Mouse (Mus musculus): ENCODE measurements around the gene Arl4c. TPM values are rescaled to one million over a fixed set of nuclear protein-coding genes. Genes with fewer than 3 reads are reported as not detected.

Arl4c gene
- polyA plus RNA-seq, 1 experiment from 2014 or later, result 0.94 TPM

DNA sequence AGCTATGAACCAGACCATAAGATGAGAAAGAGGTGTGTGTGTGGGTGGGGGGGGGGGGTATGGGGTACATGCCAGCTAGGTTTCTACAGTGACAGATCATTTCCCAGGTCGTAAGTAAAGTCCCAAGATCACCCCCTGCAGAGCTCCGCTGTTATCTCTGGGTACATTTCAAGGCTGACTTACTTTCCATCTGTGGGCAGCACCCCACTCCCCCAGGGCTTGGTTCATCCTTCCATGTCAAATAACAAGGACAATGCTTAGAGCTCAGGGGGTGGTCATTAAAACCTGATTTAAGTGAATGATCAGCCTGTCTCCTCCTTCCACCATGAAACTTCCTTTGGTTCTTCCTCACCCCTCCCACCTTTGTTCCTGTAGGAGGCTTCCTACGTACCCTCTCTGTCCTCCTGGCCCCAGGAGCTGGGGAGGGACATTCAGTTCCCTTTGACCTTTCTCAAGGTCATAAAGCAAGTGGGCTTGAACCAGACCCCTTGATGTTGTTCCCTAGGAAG, 23.7 kb downstream of the Arl4c start:
- 43% methylated on average over 3 of the region's 3 CpGs for WGBS (ENCODE audit: insufficient replicate concordance)
- no peak overlapping the region for H3K27ac ChIP-seq (replicated peaks)
- H3K9me3 ChIP-seq (replicated peaks), result no peaks in the 10 kb centered on the region
- H3K27me3 ChIP-seq, result no peaks in the 10 kb centered on the region
- no peaks in the 10 kb centered on the region for H3K36me3 ChIP-seq (replicated peaks)
- no peaks in the 10 kb centered on the region for H3K4me1 ChIP-seq (replicated peaks)
- H3K4me3 ChIP-seq (replicated peaks), result no peak overlapping the region
- ATAC-seq (ENCODE audit: insufficient read depth), result no peak
- no peak overlapping the region for H3K9ac ChIP-seq
- H3K4me2 ChIP-seq, result no peak overlapping the region

DNA sequence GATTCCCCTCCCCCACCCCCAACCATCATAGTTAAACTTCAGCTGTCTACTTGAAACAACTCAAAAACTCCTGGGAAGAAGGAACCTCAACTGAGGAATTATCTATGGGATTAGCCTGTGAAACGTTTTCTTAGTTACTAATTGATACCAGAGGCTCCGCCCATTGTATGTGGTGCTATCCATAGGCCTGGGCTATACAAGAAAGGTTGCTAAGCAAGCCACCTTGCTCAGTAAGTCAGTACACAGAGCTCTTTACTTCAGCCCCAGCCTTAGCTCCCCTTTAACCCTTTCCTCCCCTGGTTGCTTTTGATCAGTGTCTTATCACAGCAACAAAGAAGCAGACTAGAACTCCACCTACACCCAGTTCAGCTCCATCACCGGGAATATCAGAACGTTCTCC, 31.2 kb downstream of the Arl4c start:
- H3K9me3 ChIP-seq (replicated peaks), result no peaks in the 10 kb centered on the region
- H3K9ac ChIP-seq, result no peak overlapping the region
- H3K27me3 ChIP-seq, result no peaks in the 10 kb centered on the region
- no peaks in the 10 kb centered on the region for H3K4me1 ChIP-seq (replicated peaks)
- H3K4me2 ChIP-seq, result no peak overlapping the region
- H3K27ac ChIP-seq (replicated peaks), result no peak overlapping the region
- 52% methylated on average over 4 of the region's 4 CpGs for WGBS (ENCODE audit: insufficient replicate concordance)
- no peak for ATAC-seq (ENCODE audit: insufficient read depth)
- H3K4me3 ChIP-seq (replicated peaks), result no peak overlapping the region
- no peaks in the 10 kb centered on the region for H3K36me3 ChIP-seq (replicated peaks)

DNA sequence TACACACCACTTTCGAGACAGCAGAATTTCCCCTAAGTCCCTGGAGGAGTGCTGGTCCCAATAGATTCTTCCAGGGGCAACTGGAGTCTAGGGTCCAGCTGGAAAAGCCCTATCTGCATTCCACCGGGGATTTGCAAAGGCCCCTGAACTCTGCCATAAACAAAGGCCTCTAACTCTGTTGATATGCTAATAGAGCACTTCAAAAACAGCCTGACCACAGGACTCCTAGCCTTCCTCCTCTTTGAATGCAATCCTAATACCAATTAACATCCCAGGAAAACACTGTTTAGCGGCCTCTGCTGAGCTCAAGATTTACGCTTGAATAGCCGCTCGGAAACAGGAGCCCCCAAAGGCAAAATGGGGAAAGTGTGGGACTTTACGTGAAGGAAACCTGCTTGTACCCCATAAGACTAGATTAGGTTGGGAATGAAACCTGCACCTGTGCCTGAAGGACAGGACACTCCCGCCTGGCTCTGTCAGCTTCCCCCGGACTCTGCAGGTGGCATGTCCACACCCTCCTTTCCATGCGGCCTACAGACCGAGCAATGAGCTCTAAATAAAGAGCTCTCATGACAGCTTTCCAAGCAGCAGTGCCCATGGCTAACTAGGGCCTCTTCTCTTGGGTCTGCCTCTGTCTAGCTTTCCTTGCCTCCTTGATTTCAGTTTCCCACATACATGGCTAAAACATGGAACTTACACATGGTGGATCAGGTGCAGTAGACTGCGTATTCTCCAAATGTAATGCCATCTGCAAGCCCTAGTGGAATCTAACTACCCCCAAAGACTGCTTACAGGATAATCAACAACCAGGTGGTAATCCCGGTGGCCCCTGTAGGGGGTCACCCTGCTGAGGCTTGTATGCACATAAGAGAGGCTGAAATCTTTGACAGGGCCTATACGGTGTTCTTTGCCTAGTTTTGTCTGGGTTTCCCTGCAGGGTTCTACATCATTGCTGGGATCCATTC, 32.9 kb downstream of the Arl4c start:
- no peaks in the 10 kb centered on the region for H3K4me1 ChIP-seq (replicated peaks)
- no peak for ATAC-seq (ENCODE audit: insufficient read depth)
- H3K36me3 ChIP-seq (replicated peaks), result no peaks in the 10 kb centered on the region
- no peak overlapping the region for H3K4me3 ChIP-seq (replicated peaks)
- H3K4me2 ChIP-seq, result no peak overlapping the region
- H3K27me3 ChIP-seq, result no peaks in the 10 kb centered on the region
- WGBS (ENCODE audit: insufficient replicate concordance), result 67% methylated on average over 14 of the region's 14 CpGs
- H3K27ac ChIP-seq (replicated peaks), result no peak overlapping the region
- no peaks in the 10 kb centered on the region for H3K9me3 ChIP-seq (replicated peaks)
- no peak overlapping the region for H3K9ac ChIP-seq

DNA sequence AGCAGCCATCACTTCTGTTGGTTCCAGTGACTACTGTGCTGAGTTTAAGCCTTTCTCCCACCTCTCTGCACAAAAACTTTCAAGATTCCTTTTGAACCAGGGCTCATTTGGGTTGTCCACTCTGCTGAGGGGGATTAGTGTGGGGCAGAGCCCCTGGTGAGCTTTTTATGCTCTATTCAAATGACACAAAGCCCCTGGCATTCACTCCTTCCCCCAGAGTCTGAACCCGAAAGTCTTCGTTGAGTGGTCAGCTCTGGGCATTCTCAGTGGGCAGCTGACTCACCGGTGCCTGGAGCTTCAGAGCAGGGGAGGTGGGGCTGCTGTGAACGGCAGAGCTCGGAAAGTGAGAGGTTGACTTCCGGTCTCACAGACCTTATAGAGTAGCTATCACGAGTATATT, 33.7 kb downstream of the Arl4c start:
- WGBS (ENCODE audit: insufficient replicate concordance), result 39% methylated on average over 7 of the region's 7 CpGs
- Histone ChIP-seq H3K36me3 (replicated peaks) (no peaks in the 10 kb centered on the region), H3K4me2 (no peak overlapping the region), H3K9me3 (replicated peaks) (no peaks in the 10 kb centered on the region), H3K4me3 (replicated peaks) (no peak overlapping the region), H3K9ac (no peak overlapping the region), H3K27ac (replicated peaks) (no peak overlapping the region), H3K4me1 (replicated peaks) (no peaks in the 10 kb centered on the region), H3K27me3 (no peaks in the 10 kb centered on the region)
- ATAC-seq (ENCODE audit: insufficient read depth), result no peak

DNA sequence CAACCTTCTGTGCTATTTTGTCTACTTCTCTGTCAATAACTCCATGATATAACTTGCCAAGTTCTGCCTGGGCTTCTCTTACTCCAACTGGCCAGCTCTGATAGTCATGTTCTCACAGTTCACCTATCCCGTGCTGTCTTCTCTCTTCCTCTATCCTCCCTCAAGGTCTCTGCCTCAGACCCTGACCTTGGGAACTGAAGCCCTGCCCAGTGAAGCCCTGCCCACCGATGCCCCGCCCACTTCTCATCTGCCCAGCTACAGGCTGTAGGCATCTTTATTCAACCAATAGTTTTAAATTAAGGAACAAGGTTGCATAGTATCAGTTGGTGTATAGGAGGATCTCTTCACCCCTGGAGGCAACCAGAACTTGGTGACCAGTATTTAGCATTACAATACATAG, 37.4 kb downstream of the Arl4c start:
- Histone ChIP-seq H3K4me1 (replicated peaks) (no peaks in the 10 kb centered on the region), H3K36me3 (replicated peaks) (no peaks in the 10 kb centered on the region), H3K27ac (replicated peaks) (no peak overlapping the region), H3K4me3 (replicated peaks) (no peak overlapping the region), H3K9ac (no peak overlapping the region), H3K4me2 (no peak overlapping the region), H3K27me3 (no peaks in the 10 kb centered on the region), H3K9me3 (replicated peaks) (no peaks in the 10 kb centered on the region)
- 38% methylated on average over 3 of the region's 3 CpGs for WGBS (ENCODE audit: insufficient replicate concordance)
- no peak for ATAC-seq (ENCODE audit: insufficient read depth)

DNA sequence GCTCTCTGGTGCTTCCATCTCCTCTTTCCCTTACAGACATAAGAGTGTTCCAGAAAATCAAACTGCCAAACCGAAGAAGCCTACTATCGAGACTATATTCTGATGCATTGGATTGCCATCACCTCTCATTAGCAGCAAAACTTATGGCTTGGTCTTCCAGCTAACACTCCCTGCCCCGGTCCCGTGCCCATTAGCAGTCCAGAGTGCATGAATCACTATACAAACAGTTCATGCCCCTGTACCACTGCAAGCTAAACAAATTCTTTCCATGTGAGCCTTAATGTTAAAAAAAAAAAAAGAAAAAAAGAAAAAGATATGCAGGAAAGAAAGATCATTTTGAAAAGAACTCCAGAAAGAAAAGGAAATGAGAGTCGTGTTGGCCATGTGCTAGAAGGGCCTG, 39.3 kb downstream of the Arl4c start:
- Histone ChIP-seq H3K36me3 (replicated peaks) (no peaks in the 10 kb centered on the region), H3K9ac (no peak overlapping the region), H3K9me3 (replicated peaks) (no peaks in the 10 kb centered on the region), H3K27ac (replicated peaks) (no peak overlapping the region), H3K4me1 (replicated peaks) (no peaks in the 10 kb centered on the region), H3K4me2 (no peak overlapping the region), H3K27me3 (no peaks in the 10 kb centered on the region), H3K4me3 (replicated peaks) (no peak overlapping the region)
- 45% methylated on average over 5 of the region's 5 CpGs for WGBS (ENCODE audit: insufficient replicate concordance)
- no peak for ATAC-seq (ENCODE audit: insufficient read depth)

DNA sequence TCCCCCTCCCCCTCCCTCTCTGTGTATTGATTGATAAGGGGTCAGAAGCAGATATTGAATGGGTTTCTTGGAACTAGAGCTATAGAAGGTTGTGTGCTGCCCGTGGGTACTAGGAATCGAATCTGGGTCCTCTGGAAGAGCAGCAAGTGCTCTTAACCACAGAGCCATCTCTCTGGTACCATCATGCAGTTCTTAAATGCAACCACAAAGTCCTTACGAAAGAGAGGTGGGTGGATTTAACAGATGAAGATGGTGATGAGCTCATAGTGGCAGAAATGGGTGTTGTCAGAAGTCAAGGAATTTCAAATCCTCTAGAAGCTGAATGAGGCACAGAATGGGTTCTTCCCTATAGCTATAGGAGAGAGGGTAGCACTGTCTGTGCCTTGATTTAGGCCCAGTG, 40.8 kb downstream of the Arl4c start:
- Histone ChIP-seq H3K27me3 (no peaks in the 10 kb centered on the region), H3K9ac (no peak overlapping the region), H3K4me1 (replicated peaks) (no peaks in the 10 kb centered on the region), H3K9me3 (replicated peaks) (no peaks in the 10 kb centered on the region), H3K27ac (replicated peaks) (no peak overlapping the region), H3K4me2 (no peak overlapping the region), H3K36me3 (replicated peaks) (no peaks in the 10 kb centered on the region), H3K4me3 (replicated peaks) (no peak overlapping the region)
- WGBS (ENCODE audit: insufficient replicate concordance), result 28% methylated on average over 3 of the region's 3 CpGs
- no peak for ATAC-seq (ENCODE audit: insufficient read depth)

DNA sequence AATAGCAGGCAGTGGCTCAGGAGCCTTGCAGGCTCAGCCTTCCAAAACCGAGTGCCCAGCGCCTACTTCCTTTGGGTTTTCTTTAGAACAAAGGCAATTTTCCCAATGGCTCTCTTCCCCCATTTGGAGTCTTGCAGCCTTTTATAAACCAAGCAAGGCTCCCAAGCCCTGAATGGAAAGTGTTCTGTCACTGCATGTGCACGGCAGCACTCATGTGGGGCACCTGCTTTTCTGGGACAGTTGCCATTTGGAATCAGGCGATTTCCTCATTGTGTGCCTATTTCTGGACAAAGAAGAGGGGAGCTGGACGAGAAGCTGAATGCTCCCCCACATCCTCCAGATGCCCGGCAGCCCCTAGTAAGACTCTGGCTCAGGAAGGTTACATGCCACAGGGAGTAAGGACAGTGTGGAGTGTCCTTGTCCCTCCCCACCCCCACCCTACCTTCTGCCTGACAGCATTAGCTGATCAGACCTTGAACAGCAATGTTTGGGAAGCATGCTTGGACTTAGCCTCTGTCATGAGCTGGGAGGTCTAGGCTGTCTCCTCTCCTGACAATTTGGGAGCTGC, 43.6 kb downstream of the Arl4c start:
- no peak for ATAC-seq (ENCODE audit: insufficient read depth)
- 55% methylated on average over 6 of the region's 6 CpGs for WGBS (ENCODE audit: insufficient replicate concordance)

DNA sequence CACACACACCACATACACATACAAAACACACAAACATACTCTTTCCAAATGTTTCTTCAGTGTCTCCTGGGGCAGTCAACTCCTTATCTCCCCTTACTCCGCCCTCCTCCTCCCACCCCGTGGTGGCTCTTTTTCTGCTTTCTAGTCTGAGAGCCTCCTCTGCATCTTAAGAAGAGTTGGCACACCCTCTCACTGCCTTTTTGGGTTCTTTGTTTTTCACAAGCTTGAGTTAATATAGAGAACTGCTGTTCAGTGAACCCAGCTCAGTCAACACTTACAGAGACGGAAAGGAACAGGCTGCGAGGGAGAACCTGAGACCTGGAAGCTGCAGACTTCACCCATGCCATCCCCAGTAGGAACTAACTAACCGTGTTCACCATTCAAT, 45.9 kb downstream of the Arl4c start:
- Histone ChIP-seq H3K9ac (no peak overlapping the region), H3K4me1 (replicated peaks) (no peaks in the 10 kb centered on the region), H3K9me3 (replicated peaks) (no peaks in the 10 kb centered on the region), H3K4me2 (no peak overlapping the region), H3K27me3 (no peaks in the 10 kb centered on the region), H3K36me3 (replicated peaks) (no peaks in the 10 kb centered on the region), H3K27ac (replicated peaks) (no peak overlapping the region), H3K4me3 (replicated peaks) (no peak overlapping the region)
- 46% methylated on average over 5 of the region's 5 CpGs for WGBS (ENCODE audit: insufficient replicate concordance)
- ATAC-seq (ENCODE audit: insufficient read depth), result no peak

More for the DNA sequence above, 43.6 kb downstream of the Arl4c start:
- Histone ChIP-seq H3K9ac (no peak overlapping the region), H3K27ac (replicated peaks) (no peak overlapping the region), H3K9me3 (replicated peaks) (no peaks in the 10 kb centered on the region), H3K4me3 (replicated peaks) (no peak overlapping the region), H3K4me1 (replicated peaks) (no peaks in the 10 kb centered on the region), H3K36me3 (replicated peaks) (no peaks in the 10 kb centered on the region), H3K27me3 (no peaks in the 10 kb centered on the region), H3K4me2 (no peak overlapping the region)

DNA sequence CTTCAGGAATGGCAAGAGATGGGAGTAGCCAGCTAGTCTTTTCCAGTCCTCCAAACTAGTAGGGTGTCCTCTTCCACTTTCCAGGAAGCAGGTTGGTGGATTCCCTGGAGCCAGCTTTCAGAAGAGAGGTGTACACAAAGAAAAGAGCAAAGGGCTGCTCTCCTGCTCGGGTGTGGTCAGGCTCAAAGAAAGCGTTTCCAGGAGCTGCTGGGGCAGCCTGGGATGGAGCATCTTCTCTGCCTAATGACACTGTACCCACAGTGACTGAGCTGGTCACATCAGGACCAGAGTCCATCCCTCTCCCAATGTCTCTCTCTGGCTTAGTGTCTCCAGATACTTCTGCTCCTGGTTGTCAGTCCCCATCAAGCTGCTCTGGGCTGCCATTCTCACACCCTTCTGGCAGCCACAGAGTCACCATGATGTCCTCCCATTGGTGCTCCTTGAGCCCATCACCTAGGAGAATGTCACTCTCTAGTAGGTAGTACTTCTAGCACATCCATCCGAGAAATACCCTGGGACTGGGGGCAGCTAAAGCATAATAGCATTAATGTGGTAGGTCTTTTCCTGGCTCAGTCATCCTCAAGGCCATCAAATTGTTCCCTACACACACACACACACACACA, 46.4 kb downstream of the Arl4c start:
- Histone ChIP-seq H3K27me3 (no peaks in the 10 kb centered on the region), H3K27ac (replicated peaks) (peak overlapping the region; percentile 38; the same call in 1 of the 2 replicates), H3K36me3 (replicated peaks) (no peaks in the 10 kb centered on the region), H3K4me3 (replicated peaks) (no peak overlapping the region), H3K9ac (no peak overlapping the region), H3K4me2 (no peak overlapping the region), H3K9me3 (replicated peaks) (no peaks in the 10 kb centered on the region), H3K4me1 (replicated peaks) (no peaks in the 10 kb centered on the region)
- no peak for ATAC-seq (ENCODE audit: insufficient read depth)
- 43% methylated on average over 3 of the region's 3 CpGs for WGBS (ENCODE audit: insufficient replicate concordance)
